Mouse (Mus musculus): ENCODE results near the gene Ints14. TPM values are rescaled to one million over a fixed set of nuclear protein-coding genes. Genes with fewer than 3 reads are reported as not detected.
"Not testable (repeated sequence)": the region's sequence is repeated elsewhere in the genome, so short reads cannot be mapped to it uniquely, and the experiment has no call there.

Ints14 gene
- total and polyA plus RNA-seq, 3 experiments = 36.4 to 50.1 (median 43.2) TPM

GRCm38 (mm10) chr9:64988443-64988842 is 27.7 kb downstream of the Ints14 start:
- DNase-seq (ENCODE audit: low spot score) = no peak
- ATAC-seq (ENCODE audit: extremely low read depth, insufficient number of reproducible peaks, low FRiP score, poor library complexity, severe bottlenecking) = no peak
- no peak for TF ChIP-seq GATA1 (IDR thresholded peaks at IDR 0.05; ENCODE audit: borderline replicate concordance, low read length)
- TF ChIP-seq GATA2 (IDR thresholded peaks at IDR 0.05; ENCODE audit: borderline replicate concordance, low read depth, low read length) = no peak
- no peak for TF ChIP-seq POLR2AphosphoS5 (IDR thresholded peaks at IDR 0.05; ENCODE audit: insufficient replicate concordance, low read depth, low read length)
- no peak for TF ChIP-seq CTCF (IDR thresholded peaks at IDR 0.05; ENCODE audit: low read depth, low read length)
- no peak for TF ChIP-seq TAL1 (conservative IDR thresholded peaks at IDR 0.05; ENCODE audit: low read depth, low read length)
- peaks cover 97% of the 10 kb centered on the region for H3K36me3 ChIP-seq (replicated peaks)
- H3K27me3 ChIP-seq (ENCODE audit: insufficient read depth, low read length) = no peaks in the 10 kb centered on the region
- H3K4me3 ChIP-seq (ENCODE audit: low read depth, low read length) = no peak overlapping the region
- H3K4me1 ChIP-seq (ENCODE audit: insufficient read depth, low read depth, low read length) = peaks cover 2% of the 10 kb centered on the region; the same call in 1 of the 2 replicates
- H3K9me3 ChIP-seq (replicated peaks) = no peaks in the 10 kb centered on the region

DNA sequence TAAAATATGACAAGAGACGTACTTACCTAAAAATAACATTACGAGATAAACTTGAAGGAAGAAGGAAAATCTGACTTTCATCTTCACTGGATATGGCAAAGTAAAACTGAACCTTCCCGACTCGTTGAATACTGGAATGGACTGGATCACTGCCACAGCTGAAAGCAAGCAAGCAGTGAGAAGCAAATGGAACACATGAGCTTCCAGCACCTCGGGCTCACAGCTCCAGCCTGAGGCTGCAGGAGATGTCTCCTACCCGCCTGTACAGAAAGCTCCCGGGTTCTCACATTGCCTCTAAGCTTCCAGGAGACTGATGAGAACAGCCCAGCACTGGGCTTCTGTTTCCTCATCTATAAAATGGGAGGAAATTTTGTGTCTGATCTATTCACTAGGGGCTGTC is 29.6 kb downstream of the Ints14 start:
- TF ChIP-seq TAL1 (conservative IDR thresholded peaks at IDR 0.05; ENCODE audit: low read depth, low read length) (no peak), GATA1 (IDR thresholded peaks at IDR 0.05; ENCODE audit: borderline replicate concordance, low read length) (no peak), POLR2AphosphoS5 (IDR thresholded peaks at IDR 0.05; ENCODE audit: insufficient replicate concordance, low read depth, low read length) (no peak), CTCF (IDR thresholded peaks at IDR 0.05; ENCODE audit: low read depth, low read length) (no peak), GATA2 (IDR thresholded peaks at IDR 0.05; ENCODE audit: borderline replicate concordance, low read depth, low read length) (no peak)
- Histone ChIP-seq H3K9me3 (replicated peaks) (no peaks in the 10 kb centered on the region), H3K27me3 (ENCODE audit: insufficient read depth, low read length) (no peaks in the 10 kb centered on the region), H3K4me3 (ENCODE audit: low read depth, low read length) (no peak overlapping the region), H3K4me1 (ENCODE audit: insufficient read depth, low read depth, low read length) (peaks cover 2% of the 10 kb centered on the region; the same call in 1 of the 2 replicates), H3K36me3 (replicated peaks) (peaks cover 95% of the 10 kb centered on the region)
- ATAC-seq (ENCODE audit: extremely low read depth, insufficient number of reproducible peaks, low FRiP score, poor library complexity, severe bottlenecking) = no peak
- no peak for DNase-seq (ENCODE audit: low spot score)

- H3K9me3 ChIP-seq (replicated peaks); DNase-seq (ENCODE audit: low spot score); H3K4me3 ChIP-seq (ENCODE audit: low read depth, low read length); ATAC-seq (ENCODE audit: extremely low read depth, insufficient number of reproducible peaks, low FRiP score, poor library complexity, severe bottlenecking); H3K27me3 ChIP-seq (ENCODE audit: insufficient read depth, low read length); H3K4me1 ChIP-seq (ENCODE audit: insufficient read depth, low read depth, low read length): not testable (repeated sequence)
- peaks cover 86% of the 10 kb centered on the region for H3K36me3 ChIP-seq (replicated peaks)
These were observed 34.8 kb downstream of the Ints14 start for GRCm38 (mm10) chr9:64995464-64995863.

DNA sequence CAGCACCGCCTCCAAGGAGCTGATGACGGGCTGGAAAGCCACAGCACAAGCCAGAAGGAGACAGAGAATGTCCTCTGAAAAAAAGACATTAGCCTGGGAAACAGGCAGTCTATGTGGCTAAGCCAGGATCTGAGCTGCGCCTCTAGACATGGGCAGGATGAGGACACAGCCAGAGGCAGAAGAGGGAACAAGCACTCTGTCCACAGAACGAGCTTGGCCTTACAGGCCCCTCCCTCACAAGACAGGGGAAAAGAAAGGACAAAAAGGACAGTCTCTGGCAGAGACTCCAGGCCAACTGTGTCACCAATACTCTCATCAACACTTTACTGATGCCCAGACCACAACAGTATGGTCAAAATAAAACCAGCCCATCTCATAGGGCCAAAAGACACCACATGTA is 40.8 kb downstream of the Ints14 start:
- Histone ChIP-seq H3K9me3 (replicated peaks) (no peaks in the 10 kb centered on the region), H3K4me1 (ENCODE audit: insufficient read depth, low read depth, low read length) (no peaks in the 10 kb centered on the region; the same call in 1 of the 2 replicates), H3K27me3 (ENCODE audit: insufficient read depth, low read length) (no peaks in the 10 kb centered on the region), H3K4me3 (ENCODE audit: low read depth, low read length) (no peak overlapping the region), H3K36me3 (replicated peaks) (peaks cover 88% of the 10 kb centered on the region)
- ATAC-seq (ENCODE audit: extremely low read depth, insufficient number of reproducible peaks, low FRiP score, poor library complexity, severe bottlenecking) = no peak
- no peak for DNase-seq (ENCODE audit: low spot score)
- TF ChIP-seq POLR2AphosphoS5 (IDR thresholded peaks at IDR 0.05; ENCODE audit: insufficient replicate concordance, low read depth, low read length) = no peak
- no peak for TF ChIP-seq TAL1 (conservative IDR thresholded peaks at IDR 0.05; ENCODE audit: low read depth, low read length)
- no peak for TF ChIP-seq GATA2 (IDR thresholded peaks at IDR 0.05; ENCODE audit: borderline replicate concordance, low read depth, low read length)
- TF ChIP-seq GATA1 (IDR thresholded peaks at IDR 0.05; ENCODE audit: borderline replicate concordance, low read length) = no peak
- no peak for TF ChIP-seq CTCF (IDR thresholded peaks at IDR 0.05; ENCODE audit: low read depth, low read length)

- H3K4me3 ChIP-seq (ENCODE audit: low read depth, low read length) = no peak overlapping the region
- TF ChIP-seq POLR2AphosphoS5 (IDR thresholded peaks at IDR 0.05; ENCODE audit: insufficient replicate concordance, low read depth, low read length) = no peak
- no peak for TF ChIP-seq CTCF (IDR thresholded peaks at IDR 0.05; ENCODE audit: low read depth, low read length)
- TF ChIP-seq GATA1 (IDR thresholded peaks at IDR 0.05; ENCODE audit: borderline replicate concordance, low read length) = no peak
- TF ChIP-seq GATA2 (IDR thresholded peaks at IDR 0.05; ENCODE audit: borderline replicate concordance, low read depth, low read length) = no peak
- no peak for TF ChIP-seq TAL1 (conservative IDR thresholded peaks at IDR 0.05; ENCODE audit: low read depth, low read length)
- DNase-seq (ENCODE audit: low spot score) = no peak
- ATAC-seq (ENCODE audit: extremely low read depth, insufficient number of reproducible peaks, low FRiP score, poor library complexity, severe bottlenecking) = no peak
- H3K27me3 ChIP-seq (ENCODE audit: insufficient read depth, low read length) = no peaks in the 10 kb centered on the region
- peaks cover 14% of the 10 kb centered on the region for H3K4me1 ChIP-seq (ENCODE audit: insufficient read depth, low read depth, low read length)
- H3K36me3 ChIP-seq (replicated peaks) = peaks cover 84% of the 10 kb centered on the region
- H3K9me3 ChIP-seq (replicated peaks) = no peaks in the 10 kb centered on the region
These were observed 45.0 kb downstream of the Ints14 start for GRCm38 (mm10) chr9:65005737-65006136.

DNA sequence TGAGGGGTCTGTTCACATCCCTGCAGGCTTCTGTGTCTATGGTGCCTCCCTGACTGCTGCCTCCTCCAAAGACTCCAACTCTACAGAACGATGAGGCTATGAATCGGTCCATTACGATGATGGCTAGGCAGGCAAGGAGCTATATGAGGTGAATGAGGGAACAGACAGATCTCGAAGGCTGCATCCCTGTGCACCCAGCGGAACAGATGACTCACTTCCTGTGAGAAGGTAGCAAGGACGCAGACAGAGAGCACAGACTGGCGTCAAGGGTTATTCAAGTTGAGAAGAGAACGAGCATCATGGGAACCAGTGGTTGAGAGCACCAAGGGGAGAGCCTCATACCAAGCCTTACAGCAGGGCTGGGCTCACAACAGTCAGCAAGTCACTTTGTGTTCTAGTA is 49.9 kb downstream of the Ints14 start:
- H3K4me1 ChIP-seq (ENCODE audit: insufficient read depth, low read depth, low read length) = peaks cover 24% of the 10 kb centered on the region
- no peak for DNase-seq (ENCODE audit: low spot score)
- H3K9me3 ChIP-seq (replicated peaks) = no peaks in the 10 kb centered on the region
- no peak overlapping the region for H3K4me3 ChIP-seq (ENCODE audit: low read depth, low read length)
- TF ChIP-seq TAL1 (conservative IDR thresholded peaks at IDR 0.05; ENCODE audit: low read depth, low read length) (no peak), GATA1 (IDR thresholded peaks at IDR 0.05; ENCODE audit: borderline replicate concordance, low read length) (no peak), GATA2 (IDR thresholded peaks at IDR 0.05; ENCODE audit: borderline replicate concordance, low read depth, low read length) (no peak), CTCF (IDR thresholded peaks at IDR 0.05; ENCODE audit: low read depth, low read length) (no peak), POLR2AphosphoS5 (IDR thresholded peaks at IDR 0.05; ENCODE audit: insufficient replicate concordance, low read depth, low read length) (no peak)
- no peaks in the 10 kb centered on the region for H3K27me3 ChIP-seq (ENCODE audit: insufficient read depth, low read length)
- H3K36me3 ChIP-seq (replicated peaks) = peaks cover 67% of the 10 kb centered on the region
- ATAC-seq (ENCODE audit: extremely low read depth, insufficient number of reproducible peaks, low FRiP score, poor library complexity, severe bottlenecking) = no peak

GRCm38 (mm10) chr9:65011304-65011703 is 50.6 kb downstream of the Ints14 start:
- Histone ChIP-seq H3K4me1 (ENCODE audit: insufficient read depth, low read depth, low read length) (peaks cover 30% of the 10 kb centered on the region), H3K27me3 (ENCODE audit: insufficient read depth, low read length) (no peaks in the 10 kb centered on the region), H3K36me3 (replicated peaks) (peaks cover 62% of the 10 kb centered on the region), H3K9me3 (replicated peaks) (no peaks in the 10 kb centered on the region), H3K4me3 (ENCODE audit: low read depth, low read length) (no peak overlapping the region)
- no peak for ATAC-seq (ENCODE audit: extremely low read depth, insufficient number of reproducible peaks, low FRiP score, poor library complexity, severe bottlenecking)
- no peak for DNase-seq (ENCODE audit: low spot score)
- TF ChIP-seq TAL1 (conservative IDR thresholded peaks at IDR 0.05; ENCODE audit: low read depth, low read length) (no peak), POLR2AphosphoS5 (IDR thresholded peaks at IDR 0.05; ENCODE audit: insufficient replicate concordance, low read depth, low read length) (no peak), GATA1 (IDR thresholded peaks at IDR 0.05; ENCODE audit: borderline replicate concordance, low read length) (no peak), GATA2 (IDR thresholded peaks at IDR 0.05; ENCODE audit: borderline replicate concordance, low read depth, low read length) (no peak), CTCF (IDR thresholded peaks at IDR 0.05; ENCODE audit: low read depth, low read length) (no peak)

Data from G1E (cell line).